Mouse (Mus musculus) E14TG2a.4 (cell line): ENCODE measurements at regions not wholly inside any gene's neighbourhood (a gene's known extent, or its start where the extent isn't known, plus 50 kb on each side); places are given as distances from the start of the nearest gene placed in this dataset.

Source experiments
- CTCF ChIP-seq: conservative IDR thresholded peaks from 2 replicates; pipeline ENCODE4 v1.5.1; 2014; ENCODE audit warnings: low read length
- NANOG ChIP-seq: IDR thresholded peaks from 2 replicates; pipeline ENCODE4 v1.6.1; 2014; ENCODE audit warnings: borderline replicate concordance, low read length, mixed read lengths
- POU5F1 ChIP-seq: IDR thresholded peaks from 2 replicates; pipeline ENCODE4 v1.6.1; 2014; ENCODE audit warnings: low read length, borderline replicate concordance

DNA sequence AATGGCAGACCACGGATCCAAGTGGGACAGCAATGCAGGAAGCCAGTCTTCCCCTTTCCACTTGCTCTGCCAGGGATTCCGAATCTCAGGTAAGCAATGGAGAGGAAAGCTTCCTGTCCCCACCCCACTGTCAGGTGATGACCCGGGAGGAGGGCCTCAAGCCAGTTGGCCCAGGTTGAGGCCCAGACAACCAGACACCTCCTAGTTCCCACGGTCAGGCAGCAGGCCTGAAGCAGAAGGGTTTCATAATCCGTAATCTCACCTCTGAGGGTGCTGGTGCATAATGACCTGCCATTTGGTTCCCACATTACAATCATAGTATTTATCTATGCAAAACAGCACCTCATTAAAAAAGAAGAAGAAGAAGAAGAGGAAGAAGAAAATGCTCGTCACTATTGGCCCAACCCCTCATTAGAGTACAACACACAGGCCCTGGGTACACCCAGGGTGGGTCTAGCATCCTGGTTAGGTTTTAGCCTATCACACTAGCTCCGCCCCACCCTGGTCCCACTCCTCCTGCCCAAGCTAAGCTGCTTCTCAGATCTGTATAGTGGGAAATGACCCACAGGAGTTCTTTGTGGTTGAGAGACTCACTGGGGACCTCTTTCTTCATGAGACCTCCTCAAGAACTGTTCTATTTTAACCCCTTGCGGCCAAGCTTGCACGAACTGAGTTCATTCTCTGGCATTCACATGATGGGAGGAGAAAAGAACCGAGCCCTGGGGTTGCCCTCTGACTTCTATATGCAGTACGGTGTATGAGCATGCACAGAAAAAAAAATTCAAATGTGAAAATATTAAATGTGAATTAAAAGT, 71.1 kb downstream of the Zfp36l1 start:
- TF ChIP-seq CTCF, result no peak
- TF ChIP-seq NANOG, result no peak
- no peak for TF ChIP-seq POU5F1
